Mouse (Mus musculus) erythroblast, adult 5-6 weeks (primary cell): ENCODE data around the gene S100a7a. TPM values are rescaled to one million over a fixed set of nuclear protein-coding genes. Genes with fewer than 3 reads are reported as not detected.

Experiments used
- ATAC-seq: replicated peaks from 2 replicates; pipeline ENCODE4 v1.8.0; 2016; ENCODE audit warnings: moderate number of reproducible peaks, mild to moderate bottlenecking, moderate TSS enrichment, inconsistent platforms; ENCODE audit not compliant: poor library complexity, low FRiP score, severe bottlenecking
- total RNA-seq, 2 experiments: library from RNA; stranded (forward) in 1 of 2; stranded (reverse) in 1 of 2; fragments of 150-400 nt in 1 of 2; fragments of 200-764, 138-1000 nt in 1 of 2; gene quantifications; 2 replicates each; pipeline versions ENCODE4 v1.2.3 to v1.2.4; 2015 to 2017; ENCODE audit warnings: low replicate concordance in 2 of 2

The S100a7a gene
- total RNA-seq, 2 experiments from 2014 or later, result not detected

GRCm38 (mm10) chr3:90693496-90693895, 39.7 kb downstream of the S100a7a start:
- ATAC-seq, result no peak

- no peak for ATAC-seq
These were observed 41.8 kb downstream of the S100a7a start, which contains the start of gene S100a9 for GRCm38 (mm10) chr3:90695613-90696012. TSS of gene S100a9 (minus strand) at chr3:90695721.

GRCm38 (mm10) chr3:90702244-90702643, 48.4 kb downstream of the S100a7a start:
- ATAC-seq, result no peak

Other genes with a start within 250 kb of the S100a7a start
- 6.0 and 6.9 TPM in 2 replicates for gene Ints3, start 220.4 kb upstream of the S100a7a start, total RNA-seq (2015; ENCODE audit: low replicate concordance)
- 5.1 and 10.5 TPM in 2 replicates for gene Ints3, start 220.4 kb upstream of the S100a7a start, total RNA-seq (2017; ENCODE audit: low replicate concordance)
- gene Npr1, start 188.2 kb upstream of the S100a7a start, total RNA-seq (2015; ENCODE audit: low replicate concordance), result not detected in 2 replicates
- 0.84 TPM in 1 of 2 replicates, not detected in the other for gene Npr1, start 188.2 kb upstream of the S100a7a start, total RNA-seq (2017; ENCODE audit: low replicate concordance)
- gene Ilf2, start 177.9 kb upstream of the S100a7a start, total RNA-seq (2015; ENCODE audit: low replicate concordance), result 25.9 and 29.9 TPM in 2 replicates
- 37.6 and 44.0 TPM in 2 replicates for gene Ilf2, start 177.9 kb upstream of the S100a7a start, total RNA-seq (2017; ENCODE audit: low replicate concordance)
- 6.3 and 11.5 TPM in 2 replicates for gene Snapin, start 163.0 kb upstream of the S100a7a start, total RNA-seq (2015; ENCODE audit: low replicate concordance)
- 10.7 and 13.4 TPM in 2 replicates for gene Snapin, start 163.0 kb upstream of the S100a7a start, total RNA-seq (2017; ENCODE audit: low replicate concordance)
- gene Chtop, start 144.5 kb upstream of the S100a7a start, total RNA-seq (2015; ENCODE audit: low replicate concordance), result 33.0 and 49.1 TPM in 2 replicates
- 37.8 and 45.3 TPM in 2 replicates for gene Chtop, start 144.5 kb upstream of the S100a7a start, total RNA-seq (2017; ENCODE audit: low replicate concordance)
- 41.3 and 51.2 TPM in 2 replicates for gene S100a1, start 139.6 kb upstream of the S100a7a start, total RNA-seq (2015; ENCODE audit: low replicate concordance)
- 15.3 and 28.6 TPM in 2 replicates for gene S100a1, start 139.6 kb upstream of the S100a7a start, total RNA-seq (2017; ENCODE audit: low replicate concordance)
- 1.9 and 18.0 TPM in 2 replicates for gene S100a13, start 139.6 kb upstream of the S100a7a start, total RNA-seq (2015; ENCODE audit: low replicate concordance)
- 22.4 and 31.6 TPM in 2 replicates for gene S100a13, start 139.6 kb upstream of the S100a7a start, total RNA-seq (2017; ENCODE audit: low replicate concordance)
- gene S100a14, start 127.2 kb upstream of the S100a7a start, total RNA-seq (2015; ENCODE audit: low replicate concordance), result not detected in 2 replicates
- not detected in 2 replicates for gene S100a14, start 127.2 kb upstream of the S100a7a start, total RNA-seq (2017; ENCODE audit: low replicate concordance)
- not detected in 2 replicates for gene S100a16, start 116.8 kb upstream of the S100a7a start, total RNA-seq (2015; ENCODE audit: low replicate concordance)
- not detected in 2 replicates for gene S100a16, start 116.8 kb upstream of the S100a7a start, total RNA-seq (2017; ENCODE audit: low replicate concordance)
- 2.5 TPM in 1 of 2 replicates, not detected in the other for gene S100a3, start 93.4 kb upstream of the S100a7a start, total RNA-seq (2015; ENCODE audit: low replicate concordance)
- gene S100a3, start 93.4 kb upstream of the S100a7a start, total RNA-seq (2017; ENCODE audit: low replicate concordance), result not detected in 2 replicates
- gene S100a2, start 63.8 kb upstream of the S100a7a start, total RNA-seq (2015; ENCODE audit: low replicate concordance), result not detected in 2 replicates
- gene S100a2, start 63.8 kb upstream of the S100a7a start, total RNA-seq (2017; ENCODE audit: low replicate concordance), result not detected in 2 replicates
- gene Gm42674, start 52.1 kb upstream of the S100a7a start, total RNA-seq (2015; ENCODE audit: low replicate concordance), result not detected in 2 replicates
- not detected in 2 replicates for gene Gm42674, start 52.1 kb upstream of the S100a7a start, total RNA-seq (2017; ENCODE audit: low replicate concordance)
- gene S100a4, start 50.2 kb upstream of the S100a7a start, total RNA-seq (2015; ENCODE audit: low replicate concordance), result 64.0 and 136 TPM in 2 replicates
- gene S100a4, start 50.2 kb upstream of the S100a7a start, total RNA-seq (2017; ENCODE audit: low replicate concordance), result 89.5 and 104 TPM in 2 replicates
- not detected in 2 replicates for gene S100a5, start 45.5 kb upstream of the S100a7a start, total RNA-seq (2015; ENCODE audit: low replicate concordance)
- gene S100a5, start 45.5 kb upstream of the S100a7a start, total RNA-seq (2017; ENCODE audit: low replicate concordance), result not detected in 2 replicates
- 246 and 247 TPM in 2 replicates for gene S100a6, start 41.1 kb upstream of the S100a7a start, total RNA-seq (2015; ENCODE audit: low replicate concordance)
- gene S100a6, start 41.1 kb upstream of the S100a7a start, total RNA-seq (2017; ENCODE audit: low replicate concordance), result 99.2 and 118 TPM in 2 replicates
- gene S100a8, start 15.0 kb downstream of the S100a7a start, total RNA-seq (2015; ENCODE audit: low replicate concordance), result 9,516 and 10,353 TPM in 2 replicates
- 5,136 and 5,692 TPM in 2 replicates for gene S100a8, start 15.0 kb downstream of the S100a7a start, total RNA-seq (2017; ENCODE audit: low replicate concordance)
- 13,871 and 15,956 TPM in 2 replicates for gene S100a9, start 41.7 kb downstream of the S100a7a start, total RNA-seq (2015; ENCODE audit: low replicate concordance)
- 4,543 and 6,947 TPM in 2 replicates for gene S100a9, start 41.7 kb downstream of the S100a7a start, total RNA-seq (2017; ENCODE audit: low replicate concordance)
- 4.8 TPM in 1 of 2 replicates, not detected in the other for gene Pglyrp4, start 72.9 kb downstream of the S100a7a start, total RNA-seq (2015; ENCODE audit: low replicate concordance)
- not detected in 2 replicates for gene Pglyrp4, start 72.9 kb downstream of the S100a7a start, total RNA-seq (2017; ENCODE audit: low replicate concordance)
- not detected in 2 replicates for gene Gm5849, start 123.9 kb downstream of the S100a7a start, total RNA-seq (2015; ENCODE audit: low replicate concordance)
- gene Gm5849, start 123.9 kb downstream of the S100a7a start, total RNA-seq (2017; ENCODE audit: low replicate concordance), result not detected in 2 replicates